Mouse (Mus musculus): ENCODE measurements around the gene Mylk3.

DNA sequence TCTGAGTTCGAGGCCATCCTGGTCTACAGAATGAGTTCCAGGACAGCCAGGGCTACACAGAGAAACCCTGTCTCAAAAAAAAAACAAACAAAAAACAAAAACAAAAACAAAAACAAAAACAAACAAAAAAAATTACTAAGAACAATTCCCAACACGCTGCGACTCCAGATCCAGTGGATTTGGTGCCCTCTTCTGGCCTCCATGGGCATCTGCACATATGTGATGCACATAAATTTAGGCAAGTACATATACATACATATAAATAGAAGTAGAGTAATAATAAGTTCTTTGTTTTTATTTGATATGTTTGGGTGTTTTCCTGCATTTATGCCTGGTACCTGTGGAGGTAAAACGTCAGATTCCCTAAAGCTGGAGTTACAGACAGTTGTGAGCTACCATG lies 12.4 kb upstream of the Mylk3 start:
- TF ChIP-seq EP300 (IDR thresholded peaks at IDR 0.05; ENCODE audit: low read depth) (no peak), CTCF (IDR thresholded peaks at IDR 0.05; ENCODE audit: low read depth) (peak; percentile 47)
